Mouse (Mus musculus): Measurements from ENCODE around the gene Lhx6. TPM values are rescaled to one million over a fixed set of nuclear protein-coding genes. Genes with fewer than 3 reads are reported as not detected.
"Not testable (repeated sequence)": the region's sequence is repeated elsewhere in the genome, so short reads cannot be mapped to it uniquely, and the experiment has no call there.

Lhx6 gene
- total RNA-seq (2021): 10 to 100 TPM; 16.3 to 19.6 TPM
- long read RNA-seq, experiment 1, transcript Lhx6-201 (10 exons, 3,345 nt): major isoform, 10 of 49 reads
- long read RNA-seq, experiment 1, transcript Lhx6-205 (9 exons, 3,378 nt): minor isoform, 8 of 49 reads
- long read RNA-seq, experiment 1, partial matches to known transcripts: 18 of 49 reads
- long read RNA-seq, experiment 1, other reads (novel, unspliced or antisense): 11 of 49 reads
- long read RNA-seq, experiment 2, transcript Lhx6-205 (9 exons, 3,378 nt): major isoform, 5 of 33 reads
- long read RNA-seq, experiment 2, partial matches to known transcripts: 14 of 33 reads
- long read RNA-seq, experiment 2, other reads (novel, unspliced or antisense): 8 of 33 reads

DNA sequence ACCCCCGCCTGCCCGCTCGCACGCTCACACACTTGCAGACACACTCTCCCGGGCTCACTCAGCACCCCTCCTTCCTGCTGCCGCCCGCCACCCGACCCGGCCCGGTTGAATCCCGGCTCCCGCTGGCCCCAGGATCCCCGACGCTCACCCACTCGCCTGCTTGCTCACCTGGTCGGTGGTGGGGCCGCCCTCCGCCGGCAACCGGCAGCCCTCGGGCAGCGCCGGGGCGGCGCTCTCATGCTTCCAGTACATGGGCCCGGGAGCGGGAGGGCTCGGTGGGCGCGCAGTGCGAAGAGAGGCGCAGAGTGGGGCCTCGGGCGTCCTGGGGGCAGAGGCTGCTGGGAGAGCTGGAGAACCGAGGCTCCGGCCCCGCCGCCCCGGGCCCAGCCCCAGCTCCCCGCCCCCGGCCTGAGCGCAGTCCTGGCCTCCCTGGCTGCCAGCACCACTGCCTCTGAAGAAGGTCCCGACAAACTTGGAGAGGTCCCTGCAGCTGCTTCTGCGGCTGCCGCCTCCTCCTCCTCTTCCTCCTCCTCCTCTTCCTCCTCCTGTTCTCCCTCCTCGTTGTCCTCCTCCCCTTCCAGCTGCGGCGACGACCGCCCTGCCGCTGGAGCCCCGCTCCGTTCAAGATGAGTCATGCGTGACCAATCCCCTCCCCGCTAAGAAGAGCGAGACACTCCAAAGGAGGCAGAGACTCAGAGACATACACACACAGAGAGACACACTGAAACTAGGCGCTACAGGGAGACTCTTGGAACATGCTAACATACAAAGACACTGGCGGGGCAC, at the start of gene Lhx6:
TSS of gene Lhx6 (minus strand) at position 453 of the 786 bp plus-strand sequence.
- DNase-seq (ENCODE audit: extremely low spot score in 1 of 2, low spot score in 2 of 2): no peak
- no peak for TF ChIP-seq CTCF (IDR thresholded peaks at IDR 0.05)
- peak within 1 kb of the TSS; percentile 34 for H3K4me3 ChIP-seq
- intact Hi-C loops (cut with DNase I): loop anchor here (5.0 kb wide), 1 partner anchor 93 kb away; no protein-coding TSS in a partner anchor
- no peak within 1 kb of the TSS for H3K27ac ChIP-seq

- H3K4me3 ChIP-seq; H3K27ac ChIP-seq; DNase-seq (ENCODE audit: extremely low spot score in 1 of 2, low spot score in 2 of 2); intact Hi-C loops (cut with DNase I): not testable (repeated sequence)
Measured at GRCm38 (mm10) chr2:36152401-36152800, 47.2 kb upstream of the Lhx6 start.

- intact Hi-C loops (cut with DNase I): no loop called here
- no peak for DNase-seq (ENCODE audit: extremely low spot score in 1 of 2, low spot score in 2 of 2)
- no peak overlapping the region for H3K27ac ChIP-seq
- no peak overlapping the region for H3K4me3 ChIP-seq
- TF ChIP-seq CTCF (IDR thresholded peaks at IDR 0.05): no peak
Measured at GRCm38 (mm10) chr2:36148876-36149365, 43.7 kb upstream of the Lhx6 start.

DNA sequence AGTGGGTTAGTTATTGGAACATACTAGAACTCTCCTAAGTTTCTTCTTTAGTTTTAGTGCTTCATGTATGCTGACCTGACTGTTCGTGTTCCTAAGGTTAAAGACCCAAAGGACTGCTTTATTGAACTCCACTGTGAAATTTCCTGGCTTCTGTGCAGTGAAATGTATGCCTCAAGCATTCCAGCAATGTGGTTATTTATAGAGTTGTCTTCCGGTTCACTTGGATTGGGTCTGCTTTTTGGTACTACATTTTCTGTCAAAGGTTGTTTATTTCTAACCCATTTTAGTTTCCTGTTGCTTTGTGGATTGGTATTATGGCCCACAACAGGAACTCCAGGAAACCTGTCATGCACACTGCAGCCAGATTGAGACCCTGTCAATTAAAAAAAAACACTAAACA, 33.9 kb upstream of the Lhx6 start:
- DNase-seq (ENCODE audit: extremely low spot score in 1 of 2, low spot score in 2 of 2): no peak
- no peak for TF ChIP-seq CTCF (IDR thresholded peaks at IDR 0.05)
- H3K4me3 ChIP-seq: no peak overlapping the region
- intact Hi-C loops (cut with DNase I): loop anchor here (5.0 to 10.0 kb wide), 2 partner anchors 63 to 136 kb away; no protein-coding TSS in a partner anchor
- no peak overlapping the region for H3K27ac ChIP-seq

- TF ChIP-seq CTCF (IDR thresholded peaks at IDR 0.05): no peak
- peak; percentile 91 to 95 for DNase-seq (ENCODE audit: extremely low spot score in 1 of 2, low spot score in 2 of 2)
- peak within 1 kb of the TSS; percentile 68 for H3K4me3 ChIP-seq
- intact Hi-C loops (cut with DNase I): loop anchor here (2.0 to 10.0 kb wide), 3 partner anchors 66 to 138 kb away; partner anchors contain the start of genes Morn5 and Ndufa8
- peak within 1 kb of the TSS; percentile 98 for H3K27ac ChIP-seq
Measured at GRCm38 (mm10) chr2:36136300-36136941, 31.2 kb upstream of the Lhx6 start, which contains the start of the genes Mrrf and Rbm18. Mrrf (plus strand) TSS chr2:36136389. Rbm18 (minus strand) TSS chr2:36136773.

GRCm38 (mm10) chr2:36135887-36136286, 30.7 kb upstream of the Lhx6 start:
- no peak for TF ChIP-seq CTCF (IDR thresholded peaks at IDR 0.05)
- DNase-seq (ENCODE audit: extremely low spot score in 1 of 2, low spot score in 2 of 2): no peak
- peak overlapping the region; percentile 98 for H3K27ac ChIP-seq
- peak overlapping the region; percentile 68 for H3K4me3 ChIP-seq
- intact Hi-C loops (cut with DNase I): loop anchor here (2.0 to 10.0 kb wide), 3 partner anchors 66 to 139 kb away; partner anchors contain the start of genes Morn5 and Ndufa8

DNA sequence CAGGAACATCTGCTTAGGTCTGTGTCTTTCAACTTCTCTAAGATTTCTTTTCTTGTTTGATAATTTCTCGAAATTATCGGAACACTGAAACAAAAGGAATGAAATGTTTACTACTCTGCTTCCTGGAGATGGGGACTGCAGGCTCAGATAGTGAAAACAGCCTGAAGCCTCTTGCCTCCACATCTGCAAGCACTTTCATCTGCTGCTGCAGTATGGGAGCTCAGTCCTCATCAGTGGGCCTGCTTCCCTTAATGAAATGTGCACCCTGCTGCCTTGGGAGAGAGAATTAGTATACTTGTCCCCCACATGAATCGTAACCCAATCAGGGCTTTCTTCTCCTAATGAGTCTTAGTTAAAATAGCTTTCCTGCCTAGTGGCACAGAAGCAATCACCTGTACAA, 23.8 kb upstream of the Lhx6 start:
- intact Hi-C loops (cut with DNase I): no loop called here

DNA sequence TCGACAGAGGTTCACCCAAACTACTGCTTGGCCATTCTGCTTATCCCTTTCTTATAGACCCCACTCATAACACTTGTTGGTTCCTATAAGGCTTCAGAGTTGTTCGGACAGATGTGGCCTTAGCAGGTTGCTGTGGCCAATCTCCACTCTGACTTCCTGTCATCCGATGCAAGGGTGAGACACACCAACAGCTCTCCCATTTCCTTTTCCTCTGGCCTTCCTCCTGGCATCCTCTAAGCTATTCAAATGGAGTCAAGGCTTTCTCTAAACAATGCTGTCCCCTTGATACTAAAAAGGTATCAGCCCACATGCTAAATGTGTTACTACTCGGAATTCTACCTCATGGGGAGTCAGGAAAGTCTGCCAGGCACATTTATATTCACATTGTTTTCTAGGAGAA, 22.8 kb upstream of the Lhx6 start:
- intact Hi-C loops (cut with DNase I): no loop called here
- DNase-seq (ENCODE audit: extremely low spot score in 1 of 2, low spot score in 2 of 2): no peak
- no peak overlapping the region for H3K4me3 ChIP-seq
- no peak overlapping the region for H3K27ac ChIP-seq
- TF ChIP-seq CTCF (IDR thresholded peaks at IDR 0.05): no peak

More for the DNA sequence above, 23.8 kb upstream of the Lhx6 start:
- no peak for DNase-seq (ENCODE audit: extremely low spot score in 1 of 2, low spot score in 2 of 2)
- Histone ChIP-seq H3K4me3 (no peak overlapping the region), H3K27ac (no peak overlapping the region)
- TF ChIP-seq CTCF (IDR thresholded peaks at IDR 0.05): no peak

DNA sequence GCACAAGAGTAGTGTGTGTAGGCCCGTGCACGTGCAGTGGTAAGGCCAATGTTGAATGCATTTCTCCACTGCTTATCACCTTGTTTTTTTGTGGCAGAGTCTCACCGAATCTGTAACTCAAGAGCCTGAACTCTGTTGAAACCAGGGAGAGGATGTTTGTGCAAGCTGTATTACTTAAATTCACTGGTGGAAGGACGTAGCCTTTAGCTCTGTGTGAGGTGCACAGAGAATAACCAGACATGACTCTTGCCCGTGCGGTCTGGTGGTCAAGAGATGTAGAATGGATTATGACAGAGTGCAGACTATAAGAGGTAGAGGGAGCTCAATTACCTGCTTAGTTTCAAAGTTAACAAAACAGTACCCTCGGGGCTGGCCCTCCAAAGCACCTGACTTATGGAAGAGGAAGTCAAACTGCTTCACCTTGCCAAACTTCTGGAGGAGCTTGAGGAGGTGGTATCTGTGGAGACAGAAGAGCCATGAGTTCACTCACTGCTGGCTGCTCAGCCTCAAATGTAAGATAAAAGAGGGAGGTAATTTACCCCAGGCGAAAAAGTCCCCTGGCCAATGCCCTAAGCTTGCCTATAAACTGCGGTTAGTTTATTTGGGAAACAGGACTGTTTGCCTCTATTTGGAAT, 21.7 kb upstream of the Lhx6 start:
- intact Hi-C loops (cut with DNase I): no loop called here
- Histone ChIP-seq H3K4me3 (no peak overlapping the region), H3K27ac (no peak overlapping the region)
- no peak for DNase-seq (ENCODE audit: extremely low spot score in 1 of 2, low spot score in 2 of 2)
- no peak for TF ChIP-seq CTCF (IDR thresholded peaks at IDR 0.05)

GRCm38 (mm10) chr2:36112632-36113031, 7.4 kb upstream of the Lhx6 start:
- no peak for TF ChIP-seq CTCF (IDR thresholded peaks at IDR 0.05)
- Histone ChIP-seq H3K27ac (no peak overlapping the region), H3K4me3 (no peak overlapping the region)
- no peak for DNase-seq (ENCODE audit: extremely low spot score in 1 of 2, low spot score in 2 of 2)
- intact Hi-C loops (cut with DNase I): no loop called here

DNA sequence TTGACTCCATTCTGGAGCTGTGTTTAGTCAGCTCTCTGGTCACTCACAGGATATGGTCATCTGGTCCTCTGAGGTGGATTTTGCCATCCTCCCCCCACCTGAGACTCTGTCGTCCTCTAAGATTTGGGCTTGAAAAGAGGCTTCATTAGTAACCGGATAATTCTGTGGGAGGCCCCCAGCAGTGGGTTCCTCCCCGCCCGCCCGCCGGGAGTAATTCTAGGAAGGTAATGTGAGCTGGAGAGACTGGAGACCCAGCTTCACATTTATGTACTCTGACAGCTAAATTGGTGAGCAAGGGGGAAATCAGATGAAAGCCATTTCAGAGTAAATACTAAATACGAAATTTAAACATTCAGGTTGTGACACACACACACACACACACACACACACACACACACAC, 3.4 kb upstream of the Lhx6 start:
- no peak for TF ChIP-seq CTCF (IDR thresholded peaks at IDR 0.05)
- Histone ChIP-seq H3K4me3 (no peak overlapping the region), H3K27ac (no peak overlapping the region)
- intact Hi-C loops (cut with DNase I): no loop called here
- DNase-seq (ENCODE audit: extremely low spot score in 1 of 2, low spot score in 2 of 2): no peak

Measured in left cerebral cortex, adult 2 months (tissue).